Mouse (Mus musculus) megakaryocyte-erythroid progenitor cell, adult 5-6 weeks (primary cell): ENCODE measurements around the gene Plagl2. TPM values are rescaled to one million over a fixed set of nuclear protein-coding genes. Genes with fewer than 3 reads are reported as not detected.

Experiments
- ATAC-seq: replicated peaks from 2 replicates; pipeline ENCODE4 v1.8.0; 2016; ENCODE audit warnings: mild to moderate bottlenecking, inconsistent platforms; ENCODE audit not compliant: severe bottlenecking, poor library complexity, low FRiP score, low TSS enrichment
- total RNA-seq, 2 experiments: library from RNA; stranded (forward) in 1 of 2; stranded (reverse) in 1 of 2; fragments of 200-1000, 215-1000 nt in 1 of 2; fragments of >200 nt in 1 of 2; fragmentation: Nextera tagmentation in 1 of 2; gene quantifications; 2 replicates each; pipeline ENCODE4 v1.2.3; 2014 to 2017

Plagl2 gene
- total RNA-seq, 2 experiments from 2014 or later: 10.0 to 46.5 TPM

DNA sequence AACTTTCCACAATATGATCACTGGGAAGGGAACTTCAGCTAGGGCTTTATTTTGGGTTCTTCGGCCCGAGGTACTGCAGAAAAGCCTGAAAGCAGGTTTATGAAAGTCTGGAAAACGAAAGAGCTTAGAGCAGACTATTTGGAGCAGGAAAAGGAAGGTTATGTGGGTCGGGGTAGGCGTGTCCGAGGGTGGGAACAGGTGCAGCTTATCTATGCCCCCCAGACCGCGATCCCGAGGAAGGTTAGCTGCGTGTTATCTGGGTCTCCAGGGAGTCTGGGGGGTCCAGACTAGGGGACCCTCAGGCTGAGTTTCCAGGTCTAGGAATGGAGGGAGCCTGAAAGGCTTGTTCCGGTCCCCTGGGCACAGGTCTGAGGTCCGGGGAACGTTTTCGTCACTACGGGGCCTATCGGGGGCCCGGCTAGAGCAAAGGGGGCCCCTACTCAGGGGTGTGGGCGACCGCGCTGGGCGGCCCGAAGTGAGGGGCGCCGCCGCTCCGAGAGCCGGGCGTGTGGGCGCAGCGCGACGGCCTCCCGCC lies 458 bp downstream of the Plagl2 start:
- peak; percentile 72 for ATAC-seq

DNA sequence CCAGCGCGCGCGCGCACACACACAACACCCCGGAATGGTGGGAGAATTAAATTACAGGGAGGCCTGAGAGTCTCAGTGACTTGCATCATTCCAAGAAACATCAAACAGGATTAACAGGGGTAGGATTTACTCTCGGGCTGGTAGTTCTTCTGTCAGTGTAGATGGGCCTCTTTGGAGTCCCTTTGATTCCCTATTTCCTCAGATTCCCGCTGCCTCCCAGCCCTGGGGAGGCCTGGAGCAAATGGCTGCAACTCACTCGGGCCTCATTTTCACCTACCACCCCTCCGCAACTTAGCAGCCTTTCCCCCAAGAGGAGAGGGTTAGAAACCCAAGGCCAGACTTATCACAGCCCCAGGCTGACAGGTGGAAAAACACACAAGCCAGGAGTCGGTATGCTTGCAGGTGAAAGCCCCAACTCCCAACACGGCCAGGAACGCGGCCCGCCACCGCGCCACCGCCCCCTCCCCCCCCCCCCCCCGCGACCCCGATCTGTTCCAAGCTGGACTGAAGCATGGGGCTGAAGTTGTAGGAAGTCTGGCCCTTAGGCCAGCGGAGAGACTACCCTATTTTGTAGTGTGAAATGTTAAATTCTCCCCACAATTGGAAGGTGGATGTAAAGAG lies 1.3 kb downstream of the Plagl2 start:
- no peak for ATAC-seq

DNA sequence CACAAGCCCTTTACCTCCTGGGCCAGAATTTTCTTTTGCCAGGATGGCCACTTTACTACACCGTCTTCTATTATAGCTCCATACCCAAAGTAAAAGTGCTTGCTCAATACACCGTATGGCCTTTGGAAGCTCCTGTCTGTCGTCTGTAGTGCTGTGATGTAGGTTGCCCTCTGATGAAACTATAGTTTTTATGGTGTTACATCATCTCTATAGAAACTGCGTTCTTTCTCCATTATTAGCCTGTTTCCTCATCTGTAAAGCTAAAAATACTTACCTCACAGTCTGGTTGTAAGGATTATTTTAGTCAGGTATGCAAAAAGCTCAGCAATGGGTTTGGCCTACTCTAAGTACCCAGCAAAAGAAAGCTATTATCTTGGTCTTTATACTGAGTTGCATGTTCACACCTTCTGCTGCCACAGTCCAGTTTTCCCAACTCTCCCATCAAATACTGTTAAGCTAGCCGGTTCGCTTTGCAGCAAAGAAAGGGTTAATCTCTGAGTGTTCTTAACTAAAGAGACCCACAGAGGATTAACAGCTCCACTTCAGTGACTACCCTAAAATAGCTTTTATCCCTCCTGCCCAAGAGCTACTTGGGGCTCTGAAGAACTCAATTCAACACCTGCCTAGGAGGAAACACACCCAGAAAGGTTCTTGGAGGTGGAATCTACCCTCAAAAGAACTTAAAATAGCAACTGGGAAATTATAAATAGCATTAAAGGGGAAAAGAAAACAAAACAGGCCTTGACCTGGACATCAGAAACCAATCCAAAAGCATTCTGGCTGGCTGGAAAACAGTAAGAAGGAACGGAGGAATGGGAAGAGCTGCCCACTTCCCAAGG lies 2.0 kb downstream of the Plagl2 start:
- no peak for ATAC-seq

DNA sequence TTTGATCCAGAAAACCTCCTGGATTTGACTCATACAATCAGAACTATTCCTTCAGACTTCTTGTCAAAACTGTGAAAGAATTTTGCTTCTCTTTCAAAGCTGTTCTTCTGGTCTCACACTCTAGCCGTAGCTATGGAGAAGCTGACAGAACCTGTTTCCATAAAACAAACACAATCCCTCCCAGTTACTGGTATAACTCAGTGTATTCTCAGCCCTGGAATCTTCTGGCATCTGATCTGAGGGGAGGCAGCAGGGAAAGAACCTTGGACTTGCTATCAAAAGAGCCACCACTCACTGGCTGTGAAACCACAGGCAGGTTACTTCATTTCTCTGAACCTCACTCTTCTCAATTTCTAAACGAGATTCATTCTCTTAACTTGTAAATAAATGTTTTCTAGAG lies 2.8 kb downstream of the Plagl2 start:
- ATAC-seq: no peak

DNA sequence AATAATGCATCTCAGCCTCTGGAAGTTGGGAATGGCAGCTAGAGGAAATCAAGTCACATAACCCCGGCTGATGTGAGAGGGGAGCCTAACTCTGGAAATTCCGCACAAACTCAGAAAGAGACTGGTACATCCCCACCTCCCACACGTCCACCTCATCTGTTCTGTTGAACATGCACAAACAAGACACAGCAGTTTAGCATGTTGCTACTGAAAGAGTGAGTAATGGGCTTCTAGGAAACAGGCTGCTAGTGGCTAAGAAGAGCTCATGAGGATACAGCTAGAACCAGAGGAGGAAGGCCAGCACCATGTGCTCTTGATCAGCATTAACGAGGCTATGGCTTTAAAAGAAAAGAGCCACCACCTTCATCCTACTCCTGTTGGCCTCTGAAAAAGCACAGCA lies 3.3 kb downstream of the Plagl2 start:
- no peak for ATAC-seq

DNA sequence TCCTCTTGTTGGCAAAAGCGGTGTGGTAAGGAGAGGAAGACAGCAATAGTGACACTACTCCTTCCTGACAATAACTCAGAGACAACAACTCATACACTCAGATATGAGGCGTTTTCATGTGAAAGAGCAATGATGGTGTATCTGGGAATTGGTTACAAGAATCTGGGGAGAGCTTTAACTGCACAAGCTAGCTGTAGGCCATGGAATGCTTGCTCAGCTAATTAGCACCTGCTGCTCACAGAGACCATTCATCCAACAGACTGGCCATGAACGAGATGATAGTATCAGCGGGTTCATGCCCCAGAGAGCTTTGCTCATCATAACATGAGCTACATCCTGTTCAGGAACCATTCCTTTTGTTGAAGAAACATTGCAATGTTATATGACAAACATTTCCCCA lies 4.0 kb downstream of the Plagl2 start:
- ATAC-seq: no peak

DNA sequence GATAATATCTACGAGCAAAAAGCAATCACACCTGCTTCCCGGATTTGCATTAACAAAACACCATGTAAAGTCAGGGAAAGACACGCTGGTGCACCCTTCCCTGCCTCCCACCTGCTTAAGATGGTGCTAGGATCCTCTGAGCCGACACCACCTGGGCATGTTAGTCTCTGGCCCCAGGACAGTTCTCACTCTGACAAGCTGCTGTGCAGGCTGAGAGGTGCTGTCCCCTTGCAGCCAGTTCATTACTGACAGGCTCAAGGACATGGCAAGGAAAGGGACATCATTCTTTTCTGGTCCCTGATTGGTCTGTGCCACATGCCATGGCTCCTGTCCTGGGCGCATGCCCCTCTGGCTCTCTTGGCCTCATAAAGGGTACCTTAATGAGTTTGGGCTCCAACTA lies 12.7 kb downstream of the Plagl2 start:
- no peak for ATAC-seq

DNA sequence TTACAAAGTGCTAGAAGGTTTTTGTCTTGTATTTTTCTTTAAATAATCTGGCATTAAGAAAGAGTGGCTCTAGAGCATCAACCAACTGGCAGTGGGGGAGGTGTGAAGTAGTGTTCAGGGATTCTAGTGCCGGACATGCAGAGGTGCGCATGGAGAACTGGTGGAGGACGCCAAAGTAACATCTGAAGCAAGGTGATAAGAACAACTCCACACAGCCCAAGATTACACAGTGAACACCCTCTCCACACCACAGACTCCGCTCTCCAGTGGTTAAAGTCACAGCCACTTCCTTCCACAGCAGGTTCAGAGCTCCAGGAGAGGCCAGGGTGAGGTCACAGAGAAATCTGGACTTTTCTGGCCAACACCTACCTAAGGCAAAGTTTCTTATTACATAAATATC lies 13.3 kb downstream of the Plagl2 start:
- peak; percentile 85 for ATAC-seq

DNA sequence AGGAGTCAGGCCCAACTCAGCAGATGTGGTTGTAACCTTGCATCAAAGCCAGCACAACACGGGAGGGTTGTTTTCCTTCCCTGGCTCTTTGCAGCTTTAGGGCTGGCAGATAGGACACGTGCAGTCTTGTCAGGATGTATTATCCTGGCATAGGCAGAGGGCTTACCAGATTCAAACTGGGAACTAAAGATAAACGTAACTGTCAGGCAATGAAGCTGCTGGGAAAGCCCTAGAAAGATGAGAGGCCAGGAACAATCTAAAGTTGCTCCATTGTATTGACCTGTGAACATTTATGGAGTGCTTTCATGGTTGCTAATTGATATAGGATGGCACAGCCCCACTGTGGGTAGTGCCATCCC lies 15.7 kb downstream of the Plagl2 start:
- peak; percentile 36 for ATAC-seq

DNA sequence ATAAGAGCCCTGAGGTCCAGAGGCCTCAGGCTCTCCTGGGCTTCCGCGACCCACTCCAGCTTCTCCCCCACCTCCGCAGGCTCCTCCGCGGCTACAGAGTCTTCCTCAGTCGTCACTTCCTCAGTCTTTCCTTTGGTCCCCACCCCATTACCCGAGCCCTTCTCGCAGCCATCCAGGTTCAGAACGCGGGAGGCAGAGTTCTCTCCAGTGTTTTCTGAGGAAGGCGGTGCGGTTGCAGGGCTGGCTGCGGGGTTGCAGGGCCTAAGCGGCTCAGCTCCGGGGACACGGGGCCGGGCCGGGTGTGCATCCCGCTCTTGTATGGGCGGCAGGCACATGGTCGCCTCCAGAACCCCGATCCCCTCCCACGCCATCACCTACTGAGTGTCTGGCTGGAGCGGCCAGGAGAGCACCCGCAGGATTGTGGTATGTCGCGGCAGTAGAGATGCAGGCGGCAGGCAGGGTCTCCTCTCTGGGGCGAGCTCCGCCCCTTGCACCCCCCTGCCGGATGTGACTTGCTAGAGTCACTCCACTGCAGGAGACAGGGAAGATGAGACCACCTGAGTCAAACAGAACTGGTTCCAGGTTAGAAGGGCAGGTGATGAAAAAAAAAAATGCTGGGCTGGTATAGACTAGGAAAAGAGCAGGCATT lies 16.2 kb downstream of the Plagl2 start, which contains the start of gene Tspyl3:
Gene Tspyl3 (minus strand): TSS at position 496 of the 649 bp plus-strand sequence.
- ATAC-seq: 0 out of 2 replicates have a peak, but pooled peaks have one; percentile 8

DNA sequence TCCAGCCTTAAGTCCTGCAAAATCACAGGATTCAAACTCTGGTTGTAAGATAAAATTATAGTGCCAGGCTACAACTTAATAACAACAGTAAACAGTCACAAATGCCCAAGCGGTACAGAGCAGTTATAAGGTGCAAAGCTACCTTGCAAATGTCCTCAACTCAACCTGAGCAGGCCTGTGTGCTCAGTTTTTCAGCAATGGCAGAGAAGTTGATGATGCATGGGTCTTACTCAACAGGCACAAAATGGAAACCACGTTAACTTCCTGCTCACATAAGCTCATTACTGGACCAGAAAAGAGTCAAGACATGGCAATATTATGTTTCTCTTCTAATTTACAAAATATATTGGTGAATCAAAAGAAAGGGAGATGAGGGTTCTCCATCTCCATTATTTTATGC lies 18.7 kb downstream of the Plagl2 start:
- no peak for ATAC-seq

DNA sequence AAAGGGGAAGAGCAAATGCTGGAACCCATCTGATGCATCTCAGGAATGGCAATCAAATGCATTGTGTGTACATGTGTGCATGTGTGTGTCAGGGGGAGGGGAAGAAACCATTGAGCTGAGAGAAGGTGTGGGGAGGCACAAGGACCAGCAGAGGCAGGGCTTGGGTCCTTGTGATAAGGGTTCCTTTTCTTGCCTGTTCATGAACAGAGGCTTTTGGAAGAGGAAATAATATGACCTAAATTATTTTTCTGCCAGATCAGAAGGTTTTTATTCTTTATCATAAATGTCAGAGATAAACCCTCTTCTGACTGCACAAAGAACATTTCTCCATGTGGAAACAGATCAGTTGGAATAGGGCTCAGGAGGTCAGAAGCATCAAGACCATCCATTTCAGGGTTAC lies 19.1 kb downstream of the Plagl2 start:
- ATAC-seq: peak; percentile 44; the same call in 1 of the 2 replicates

DNA sequence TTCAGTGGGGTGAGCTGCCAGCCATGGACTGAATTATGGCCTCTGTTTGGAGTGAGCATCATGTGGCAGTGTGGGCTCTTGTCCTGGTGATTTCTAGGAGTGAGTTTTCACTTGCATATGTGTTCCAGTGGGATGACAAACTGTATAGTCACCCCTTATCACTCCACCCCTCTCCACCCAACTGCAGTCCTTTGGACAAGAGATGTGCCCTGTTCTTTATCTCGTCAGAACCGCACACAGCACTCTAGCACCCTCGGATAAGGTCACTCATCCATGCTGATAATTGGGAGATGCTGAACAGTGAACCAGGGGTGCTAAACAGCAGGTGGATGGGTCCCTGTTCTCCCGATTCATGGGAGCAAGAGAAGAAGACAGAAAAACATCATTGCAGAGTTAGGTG lies 19.6 kb downstream of the Plagl2 start:
- ATAC-seq: peak; percentile 58

DNA sequence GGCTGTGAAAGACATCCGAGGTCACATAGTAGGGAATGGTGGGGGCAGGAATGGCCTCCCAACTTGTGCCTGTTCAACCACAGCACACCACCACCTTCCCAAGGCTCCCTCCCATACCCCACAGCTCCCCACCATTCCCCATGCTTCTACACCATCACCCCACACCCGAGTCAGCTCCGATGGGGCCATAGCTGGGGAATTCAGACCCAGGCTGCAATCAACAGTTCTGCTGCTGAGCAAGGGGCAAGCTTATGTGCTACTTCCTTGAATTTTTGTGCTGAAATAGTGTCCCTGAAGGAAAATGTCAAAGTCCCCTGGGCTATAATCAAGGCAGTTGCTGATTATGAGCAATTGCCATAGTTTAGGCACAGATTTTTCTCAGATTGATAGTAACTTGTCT lies 22.7 kb downstream of the Plagl2 start:
- no peak for ATAC-seq

DNA sequence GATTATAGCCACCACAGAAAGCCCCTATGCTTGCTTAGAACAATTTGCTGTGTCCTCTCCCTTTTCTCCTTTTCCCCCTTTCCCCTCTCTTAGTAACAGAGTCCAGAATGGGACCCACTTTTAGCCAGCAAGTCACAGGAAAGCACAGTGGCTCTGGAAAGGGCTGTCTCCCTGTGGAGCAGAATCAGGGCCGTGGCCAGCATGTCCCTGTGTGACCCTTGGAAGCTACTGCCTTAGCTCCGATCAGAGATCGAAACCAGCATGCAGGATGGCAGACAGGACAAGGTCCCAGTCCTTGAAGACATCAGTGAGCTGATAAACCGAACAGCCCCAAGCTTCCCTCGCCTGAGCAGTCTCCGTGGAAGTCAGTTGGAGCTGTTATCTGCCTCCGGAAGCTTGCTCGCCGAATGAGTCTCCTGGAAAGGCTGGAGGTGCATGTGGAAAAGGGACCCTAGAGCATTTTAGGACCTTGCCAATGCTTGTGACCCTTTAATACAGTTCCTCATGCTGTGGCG lies 23.3 kb downstream of the Plagl2 start:
- ATAC-seq: no peak

DNA sequence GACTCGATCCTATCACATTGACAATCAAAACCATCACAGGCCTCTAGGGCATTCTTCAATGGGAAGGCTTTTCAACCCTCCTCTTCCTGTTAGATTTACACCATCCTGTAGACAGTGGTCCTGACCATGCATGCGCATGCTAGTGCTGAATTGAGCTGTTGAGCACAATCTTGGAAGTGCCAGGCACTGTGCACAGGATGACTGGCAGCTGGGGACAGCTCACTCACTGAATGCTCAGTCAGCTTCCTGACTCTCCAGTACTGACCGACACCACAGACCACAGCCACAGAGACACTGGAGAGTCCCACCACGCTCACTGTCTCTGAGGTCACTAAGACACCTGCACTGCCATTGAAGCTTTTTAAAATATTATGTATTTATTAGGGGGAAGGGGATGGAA lies 25.8 kb downstream of the Plagl2 start:
- ATAC-seq: peak; percentile 69

DNA sequence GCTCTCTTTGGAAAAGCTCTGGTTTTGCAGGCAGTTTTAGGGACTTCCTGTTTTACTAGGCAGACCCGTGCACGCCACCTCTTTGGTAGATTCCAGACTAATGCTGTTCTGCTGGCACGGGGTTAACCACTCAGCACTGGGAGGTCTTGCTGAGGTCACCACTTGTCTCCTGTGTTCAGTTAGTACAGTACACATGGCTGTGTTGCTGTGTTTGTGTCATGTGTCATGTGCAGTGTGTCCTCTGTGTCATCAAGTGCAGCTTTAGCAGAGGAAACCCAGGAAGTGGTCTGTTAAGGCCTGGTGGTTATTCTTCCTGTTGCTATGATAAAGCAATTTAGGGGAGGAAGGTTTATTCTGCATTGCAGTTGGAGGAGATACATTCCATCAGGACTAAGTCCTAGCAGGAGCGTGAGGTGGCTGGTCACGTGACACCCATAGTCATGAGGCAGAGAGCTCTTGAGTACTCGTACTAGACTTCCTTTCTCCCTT lies 26.4 kb downstream of the Plagl2 start:
- ATAC-seq: peak; percentile 27

DNA sequence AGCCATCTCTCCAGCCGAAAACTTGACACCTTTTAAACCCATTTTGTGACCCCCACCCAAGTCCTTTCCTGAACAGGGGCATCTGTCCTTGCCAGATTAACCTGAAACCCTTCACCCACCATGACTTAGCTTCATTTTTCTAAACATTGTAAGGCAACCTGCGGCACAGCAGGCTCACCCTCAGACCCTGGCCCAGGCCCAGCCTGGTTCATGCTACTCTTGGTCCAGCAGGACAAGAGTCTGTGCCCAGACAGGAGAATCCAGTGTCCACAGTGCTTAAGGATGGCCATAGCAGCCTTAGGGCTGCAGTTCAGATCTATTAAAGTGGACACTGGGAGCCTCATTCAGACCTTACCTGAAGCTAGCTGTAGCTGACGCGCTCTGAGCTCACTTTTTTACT lies 27.9 kb downstream of the Plagl2 start:
- no peak for ATAC-seq

DNA sequence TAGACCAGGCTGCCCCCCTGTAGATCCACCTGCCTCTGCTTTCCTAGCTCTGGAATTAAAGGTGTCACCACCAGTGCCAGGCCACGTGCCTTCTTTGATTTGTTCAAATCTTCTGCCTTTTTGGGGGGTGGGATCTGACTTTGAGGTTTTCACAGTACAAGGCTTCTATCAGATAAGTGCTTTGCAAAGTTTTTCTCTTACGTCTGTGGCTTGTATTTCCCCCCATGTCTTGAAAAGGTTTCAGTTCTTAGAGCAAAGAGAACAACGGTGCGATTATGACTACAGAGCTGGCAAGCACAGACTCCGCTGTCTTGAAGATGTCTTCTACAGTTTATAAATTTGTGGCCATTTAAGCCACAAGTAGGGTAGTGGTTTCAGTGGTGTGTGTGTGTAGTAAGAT lies 29.8 kb downstream of the Plagl2 start:
- no peak for ATAC-seq

DNA sequence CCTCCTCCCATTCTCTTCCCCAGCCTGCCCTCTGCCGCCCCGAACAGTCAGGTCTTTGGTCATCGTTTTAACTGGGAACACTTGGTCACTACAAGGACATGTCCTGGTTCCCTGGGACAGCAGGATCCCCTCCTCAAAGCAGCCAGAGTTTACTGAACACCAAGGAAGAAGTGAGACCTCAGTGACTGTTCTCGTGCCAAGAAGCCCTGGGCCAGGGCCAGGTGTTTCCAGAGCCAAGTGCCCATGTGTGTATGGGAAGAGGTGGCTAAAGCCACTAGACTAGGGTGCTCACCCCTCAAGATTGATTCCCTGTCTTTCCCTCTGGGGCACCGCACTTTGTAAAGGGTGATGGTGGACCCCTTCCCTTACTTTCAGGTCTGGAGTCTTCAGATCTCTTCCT lies 31.9 kb downstream of the Plagl2 start:
- ATAC-seq: no peak
